Mouse (Mus musculus) kidney, postnatal 4 days (tissue): ENCODE results near the gene Rgs19.

ENCODE experiments used
- DNase-seq, 2 experiments: peaks; one replicate each; pipeline ENCODE4 v3.0.0; 2021; ENCODE audit warnings: mixed read lengths in 2 of 2

Rgs19 gene

GRCm38 (mm10) chr2:181648926-181649325, 44.9 kb downstream of the Rgs19 start:
- no peak for DNase-seq

GRCm38 (mm10) chr2:181646626-181647472, 46.9 kb downstream of the Rgs19 start:
- DNase-seq = no peak

- DNase-seq = no peak
These were observed 48.1 kb downstream of the Rgs19 start for GRCm38 (mm10) chr2:181645666-181646065.

GRCm38 (mm10) chr2:181644361-181644760, 49.4 kb downstream of the Rgs19 start:
- DNase-seq = peak; percentile 68 to 74
